In genomic region chr15:101374879-101375278, GRCm38 (mm10) we compare ENCODE assay signal across 10 mouse cellular contexts. TPM values are rescaled to one million over a fixed set of nuclear protein-coding genes. Genes with fewer than 3 reads are reported as not detected.
A peak's percentile ranks its signal among the peaks of the same experiment; 100 is the strongest.
DNase-seq lines count a peak whose midpoint lies in the region; TF ChIP-seq lines count a peak whose summit lies in the region.
"Had no signal": no experiment of that assay in that cellular context is flagged by ENCODE, and none has a peak within 500 bp of the region (broad histone marks: within the 10 kb centered on the region; RNA-seq: fewer than 3 reads in every experiment).

No protein-coding gene starts in this region.

- intact Hi-C loops in gastrocnemius, adult 2 months (cut with DNase I), result no loop called here

- peak in 1 of 2 experiments; percentile 16 for DNase-seq in layer of hippocampus, adult 2 months (ENCODE audit: low spot score in 2 of 2)
- no peak for DNase-seq in layer of hippocampus, adult 9-10 months (ENCODE audit: low spot score)
- peak; percentile 79 for DNase-seq in gastrocnemius, adult 2 months
- peak; percentile 71 for DNase-seq in kidney, postnatal 14 days
- no peak for DNase-seq in frontal cortex, postnatal 25 days (ENCODE audit: low spot score in 2 of 2)
- no peak for DNase-seq in frontal cortex, adult 2 months (ENCODE audit: extremely low spot score in 1 of 2, low spot score in 1 of 2)
- DNase-seq in urinary bladder, postnatal 10 days (ENCODE audit: low spot score), result no peak

- peaks cover 79% of the 10 kb centered on the region for H3K4me1 ChIP-seq in megakaryocyte, embryonic 14.5 days

- no peaks in the 10 kb centered on the region for H3K9me3 ChIP-seq in megakaryocyte, embryonic 14.5 days
- H3K9me3 ChIP-seq: embryonic facial prominence, embryonic 12.5 days had no signal

- peaks cover 74% of the 10 kb centered on the region for H3K27me3 ChIP-seq in megakaryocyte, embryonic 14.5 days (replicated peaks)
- H3K27me3 ChIP-seq: embryonic facial prominence, embryonic 12.5 days had no signal

- no peak overlapping the region for H3K4me3 ChIP-seq in layer of hippocampus, adult 2 months
- no peak overlapping the region for H3K4me3 ChIP-seq in gastrocnemius, adult 2 months
- H3K4me3 ChIP-seq in megakaryocyte, embryonic 14.5 days (replicated peaks), result peak overlapping the region; percentile 69
- H3K4me3 ChIP-seq: embryonic facial prominence, embryonic 12.5 days had no signal

- TF ChIP-seq CTCF in layer of hippocampus, adult 2 months (conservative IDR thresholded peaks at IDR 0.05), result no peak
- no peak for TF ChIP-seq CTCF in gastrocnemius, adult 2 months (IDR thresholded peaks at IDR 0.05)

- peak overlapping the region; percentile 36; the same call in 1 of the 2 replicates for H3K27ac ChIP-seq in layer of hippocampus, adult 2 months
- peak overlapping the region; percentile 85 for H3K27ac ChIP-seq in gastrocnemius, adult 2 months
- H3K27ac ChIP-seq: embryonic facial prominence, embryonic 12.5 days had no signal

- H3K36me3 ChIP-seq in megakaryocyte, embryonic 14.5 days (replicated peaks; ENCODE audit: low read length), result no peaks in the 10 kb centered on the region
- H3K36me3 ChIP-seq: embryonic facial prominence, embryonic 12.5 days had no signal

RNA-seq across cellular contexts. Expression of gene Krt80, which starts 4.9 kb away (rescaled TPM):
- under 1 TPM; 0.12 to 0.18 TPM for total RNA-seq in layer of hippocampus, adult 2 months (2021)
- 1 to 10 TPM; 1.6 to 2.5 TPM for total RNA-seq in gastrocnemius, adult 2 months (2021)
- polyA plus RNA-seq in megakaryocyte, embryonic 14.5 days (2012; ENCODE audit: insufficient read depth, low replicate concordance), result 0.63 TPM in 1 of 2 replicates, not detected in the other
- polyA plus RNA-seq in frontal cortex, adult 2 months (2012; rRNA removed), result 2.0 and 3.3 TPM in 2 replicates
- polyA plus RNA-seq: limb, embryonic 11.5 days had no signal

RNA-seq across cellular contexts. Expression of gene Krt7, which starts 36.0 kb away (rescaled TPM):
- total RNA-seq in layer of hippocampus, adult 2 months (2021), result not detected
- not detected for total RNA-seq in gastrocnemius, adult 2 months (2021)
- not detected in 2 replicates for polyA plus RNA-seq in megakaryocyte, embryonic 14.5 days (2012; ENCODE audit: insufficient read depth, low replicate concordance)
- polyA plus RNA-seq in frontal cortex, adult 2 months (2012; rRNA removed), result 0.34 and 1.0 TPM in 2 replicates

Comparison
In these comparisons a context has a peak if more than half of its experiments do, and no peak if none do; other contexts are left out.
1. DNase-seq: peak in gastrocnemius, adult 2 months (single experiment) and kidney, postnatal 14 days (single experiment); none in layer of hippocampus, adult 9-10 months (single experiment), frontal cortex, postnatal 25 days (0 of 2), frontal cortex, adult 2 months (0 of 2) and urinary bladder, postnatal 10 days (single experiment).